Mouse (Mus musculus) thymus, adult 2 months (tissue): Measurements from ENCODE around the gene Hltf. TPM values are rescaled to one million over a fixed set of nuclear protein-coding genes. Genes with fewer than 3 reads are reported as not detected.

Experiments
- DNase-seq: peaks from one replicate; pipeline ENCODE4 v3.0.0; 2021
- H3K27ac ChIP-seq: fragments of 200-500 bp; 2 replicates; pipeline ENCODE4 v1.5.1; 2012; ENCODE audit warnings: low read length, control low read depth; ENCODE audit not compliant: control insufficient read depth, insufficient read depth
- H3K27me3 ChIP-seq: fragments of 200-500 bp; 2 replicates; pipeline ENCODE4 v1.6.1; 2012; ENCODE audit warnings: mild to moderate bottlenecking, low read length, moderate library complexity, mixed read lengths; ENCODE audit not compliant: control insufficient read depth, insufficient read depth
- H3K36me3 ChIP-seq: fragments of 200-500 bp; 2 replicates; pipeline ENCODE4 v1.6.1; 2012; ENCODE audit warnings: mild to moderate bottlenecking, low read length, moderate library complexity; ENCODE audit not compliant: control insufficient read depth, insufficient read depth
- H3K4me1 ChIP-seq: fragments of 200-500 bp; replicated peaks from 2 replicates; pipeline ENCODE4 v1.6.1; 2012; ENCODE audit warnings: low read length; ENCODE audit not compliant: control insufficient read depth, insufficient read depth
- H3K4me3 ChIP-seq: fragments of 200-500 bp; 2 replicates; pipeline ENCODE4 v1.5.1; 2012; ENCODE audit warnings: mild to moderate bottlenecking, low read length, control low read depth, moderate library complexity; ENCODE audit not compliant: control insufficient read depth, insufficient read depth
- CTCF ChIP-seq: fragments of 200-500 bp; IDR thresholded peaks from 2 replicates; pipeline ENCODE4 v1.5.1; 2012; ENCODE audit warnings: mild to moderate bottlenecking, control low read depth, low read length, moderate library complexity, borderline replicate concordance; ENCODE audit not compliant: control insufficient read depth, poor library complexity, insufficient read depth; ENCODE audit errors: extremely low read depth
- POLR2A ChIP-seq: fragments of 200-500 bp; IDR thresholded peaks from 2 replicates; pipeline ENCODE4 v1.6.1; 2012; ENCODE audit warnings: mild to moderate bottlenecking, low read length, control low read depth, moderate library complexity; ENCODE audit not compliant: control insufficient read depth, poor library complexity, insufficient read depth; ENCODE audit errors: extremely low read depth
- WGBS: fragments of 180-500 bp; shearing (Covaris S2); methylation state at CpG from one replicate; pipeline ENCODE4 v1.1.7; 2018; 5-methylcytosine and 5-hydroxymethylcytosine counted together
- polyA plus RNA-seq: library from polyadenylated mRNA; depleted of rRNA; stranded (reverse); fragments of >200 nt; gene quantifications from 2 replicates; pipeline ENCODE4 v1.2.3, GENCODE M21; 2012

Gene Hltf
- polyA plus RNA-seq, 1 experiment: 8.2 TPM

DNA sequence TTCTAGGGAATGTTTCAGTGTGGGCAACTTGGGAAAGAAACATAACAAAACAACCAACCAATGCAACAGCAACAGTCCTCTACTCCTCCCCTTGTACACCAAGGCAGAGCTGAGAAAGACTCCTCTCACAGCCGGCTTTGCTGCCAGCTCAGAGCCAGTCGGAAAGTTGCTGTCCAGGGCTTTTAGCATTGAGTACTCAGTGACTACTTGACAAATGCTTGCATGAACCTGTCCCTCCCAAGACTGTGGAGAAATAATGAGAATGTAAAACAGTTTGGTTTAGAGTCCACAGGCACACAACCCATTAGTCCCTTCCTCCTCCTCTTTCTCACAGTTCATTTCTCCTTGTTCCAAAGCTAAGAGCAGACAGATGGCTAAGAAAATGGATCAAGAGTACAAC, 86.8 kb downstream of the Hltf start:
- no peak for DNase-seq
- 90% methylated on average over 2 of the region's 2 CpGs for WGBS
- TF ChIP-seq POLR2A (no peak), CTCF (no peak)
- H3K36me3 ChIP-seq: peaks cover 4% of the 10 kb centered on the region; the same call in 1 of the 2 replicates
- peaks cover 5% of the 10 kb centered on the region for H3K4me1 ChIP-seq
- no peaks in the 10 kb centered on the region for H3K27me3 ChIP-seq
- H3K4me3 ChIP-seq: no peak overlapping the region
- H3K27ac ChIP-seq: no peak overlapping the region

- peaks cover 5% of the 10 kb centered on the region for H3K4me1 ChIP-seq
- no peaks in the 10 kb centered on the region for H3K27me3 ChIP-seq
- no peak overlapping the region for H3K4me3 ChIP-seq
- TF ChIP-seq CTCF (no peak), POLR2A (no peak)
- peaks cover 3% of the 10 kb centered on the region for H3K36me3 ChIP-seq
- WGBS: 100% methylated on average over 1 of the region's 1 CpGs
- DNase-seq: no peak
- H3K27ac ChIP-seq: no peak overlapping the region
Observed at GRCm38 (mm10) chr3:20145696-20146113, 88.1 kb downstream of the Hltf start.

DNA sequence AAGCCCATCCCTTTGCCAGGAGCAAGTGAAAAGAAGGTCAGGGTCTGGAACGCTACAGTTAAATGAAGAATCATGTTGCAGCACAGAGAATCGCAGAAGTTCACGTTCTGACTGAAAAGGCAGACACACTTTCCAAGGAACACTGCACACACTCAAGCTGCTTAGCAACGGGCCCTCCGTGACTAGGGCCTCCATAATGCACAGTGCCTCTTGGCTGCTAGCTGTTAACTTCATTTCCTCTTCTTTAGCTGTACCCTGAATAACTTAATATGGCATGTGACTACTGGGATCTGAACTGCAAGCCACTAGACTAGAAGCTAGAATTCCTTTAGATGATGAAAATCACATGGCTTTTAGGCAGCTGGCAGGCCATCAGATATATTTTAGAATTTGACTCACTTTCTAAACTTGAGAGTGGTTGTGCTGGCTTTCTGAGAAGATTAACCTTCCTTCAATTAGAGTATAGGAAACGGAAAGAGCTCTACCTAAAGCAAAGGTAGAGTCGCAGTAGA, 89.3 kb downstream of the Hltf start:
- DNase-seq: no peak
- Histone ChIP-seq H3K36me3 (peaks cover 3% of the 10 kb centered on the region), H3K27ac (no peak overlapping the region), H3K4me3 (no peak overlapping the region), H3K4me1 (peaks cover 2% of the 10 kb centered on the region; the same call in 1 of the 2 replicates), H3K27me3 (no peaks in the 10 kb centered on the region)
- TF ChIP-seq CTCF: no peak
- no peak for TF ChIP-seq POLR2A
- 93% methylated on average over 7 of the region's 7 CpGs for WGBS

GRCm38 (mm10) chr3:20147647-20148046, 90.0 kb downstream of the Hltf start:
- no peak for TF ChIP-seq POLR2A
- TF ChIP-seq CTCF: no peak
- Histone ChIP-seq H3K27ac (no peak overlapping the region), H3K4me1 (no peaks in the 10 kb centered on the region), H3K36me3 (peaks cover 3% of the 10 kb centered on the region), H3K27me3 (no peaks in the 10 kb centered on the region), H3K4me3 (no peak overlapping the region)
- WGBS: 91% methylated on average over 5 of the region's 5 CpGs
- DNase-seq: no peak

DNA sequence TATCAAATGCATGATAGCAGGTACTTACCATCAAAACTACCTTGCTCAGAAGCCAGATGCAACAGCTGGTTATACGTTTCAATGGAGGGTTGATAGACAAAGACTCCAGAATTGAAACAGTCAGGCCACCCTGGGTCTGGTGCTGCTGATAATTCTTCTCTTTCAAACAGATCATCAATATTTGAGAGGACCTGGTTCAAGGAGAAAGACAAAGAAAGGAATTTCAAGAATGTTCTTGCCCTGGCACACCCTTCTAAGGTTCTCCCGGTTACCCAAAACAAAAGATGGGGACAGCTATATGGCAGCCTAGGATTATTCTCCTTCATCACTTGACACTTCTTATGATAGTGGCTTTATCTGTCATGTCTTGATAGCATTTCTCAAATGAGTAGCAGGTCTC, 92.9 kb downstream of the Hltf start:
- H3K4me1 ChIP-seq: 0 out of 2 replicates have a peak, but pooled peaks cover 2% of the 10 kb centered on the region
- TF ChIP-seq CTCF (no peak), POLR2A (no peak)
- peaks cover 3% of the 10 kb centered on the region for H3K36me3 ChIP-seq
- H3K27ac ChIP-seq: no peak overlapping the region
- H3K4me3 ChIP-seq: no peak overlapping the region
- H3K27me3 ChIP-seq: no peaks in the 10 kb centered on the region
- DNase-seq: no peak
- 93% methylated on average over 2 of the region's 2 CpGs for WGBS

DNA sequence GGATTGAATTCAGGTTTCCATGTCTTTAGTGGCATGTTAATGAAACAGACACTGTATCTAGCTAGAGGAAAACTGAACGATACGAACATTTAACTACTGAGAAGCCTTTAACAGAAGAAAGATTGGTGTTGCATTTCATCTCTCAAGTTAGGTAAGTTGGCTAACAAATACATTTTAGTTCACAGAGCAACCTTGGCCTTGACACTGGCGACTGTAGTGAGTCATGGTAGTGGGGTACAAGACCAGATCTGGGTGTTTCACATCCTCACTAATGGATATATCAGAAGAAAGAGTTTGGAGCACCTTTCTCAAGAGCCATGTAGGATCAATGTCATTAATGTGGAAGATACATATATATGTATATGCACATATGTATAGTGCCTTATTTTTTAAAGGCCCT, 94.0 kb downstream of the Hltf start:
- Histone ChIP-seq H3K27me3 (no peaks in the 10 kb centered on the region), H3K27ac (no peak overlapping the region), H3K4me3 (no peak overlapping the region), H3K36me3 (peaks cover 3% of the 10 kb centered on the region), H3K4me1 (0 out of 2 replicates have a peak, but pooled peaks cover 2% of the 10 kb centered on the region)
- no peak for DNase-seq
- WGBS: 92% methylated on average over 3 of the region's 3 CpGs
- TF ChIP-seq POLR2A (no peak), CTCF (no peak)
